Mouse (Mus musculus) right cerebral cortex, postnatal 14 days (tissue): ENCODE data around the gene Bid.
"Not testable (repeated sequence)": the region's sequence is repeated elsewhere in the genome, so short reads cannot be mapped to it uniquely, and the experiment has no call there.

Experiments
- DNase-seq: peaks from one replicate; pipeline ENCODE4 v3.0.0; 2022

Bid gene

GRCm38 (mm10) chr6:120903450-120903912 is 13.2 kb downstream of the Bid start:
- DNase-seq, result no peak

GRCm38 (mm10) chr6:120901776-120902645 is 14.6 kb downstream of the Bid start:
- no peak for DNase-seq

GRCm38 (mm10) chr6:120898188-120898833 is 18.3 kb downstream of the Bid start:
- DNase-seq, result no peak

- DNase-seq, result no peak
Observed at GRCm38 (mm10) chr6:120894524-120894923, 22.1 kb downstream of the Bid start.

- no peak for DNase-seq
Observed at GRCm38 (mm10) chr6:120894089-120894488, 22.6 kb downstream of the Bid start.

- DNase-seq, result no peak
Observed at GRCm38 (mm10) chr6:120886696-120887095, 30.0 kb downstream of the Bid start.

GRCm38 (mm10) chr6:120884436-120884835 is 32.2 kb downstream of the Bid start:
- DNase-seq, result no peak

GRCm38 (mm10) chr6:120879046-120879445 is 37.6 kb downstream of the Bid start:
- DNase-seq, result no peak

GRCm38 (mm10) chr6:120873874-120874273 is 42.8 kb downstream of the Bid start:
- DNase-seq, result no peak

GRCm38 (mm10) chr6:120871286-120871685 is 45.4 kb downstream of the Bid start:
- no peak for DNase-seq

- peak; percentile 65 for DNase-seq
Observed at GRCm38 (mm10) chr6:120868824-120869223, 47.8 kb downstream of the Bid start.

- DNase-seq, result no peak
Observed at GRCm38 (mm10) chr6:120866051-120866814, 50.4 kb downstream of the Bid start.

- DNase-seq, result no peak
Observed at GRCm38 (mm10) chr6:120860079-120860478, 56.6 kb downstream of the Bid start.

GRCm38 (mm10) chr6:120858217-120858711 is 58.4 kb downstream of the Bid start:
- no peak for DNase-seq

- DNase-seq, result no peak
Observed at GRCm38 (mm10) chr6:120854413-120854812, 62.2 kb downstream of the Bid start.

GRCm38 (mm10) chr6:120850720-120851119 is 65.9 kb downstream of the Bid start:
- DNase-seq, result not testable (repeated sequence)
